ENCODE assay signal across 6 mouse cellular contexts in the genomic region with DNA sequence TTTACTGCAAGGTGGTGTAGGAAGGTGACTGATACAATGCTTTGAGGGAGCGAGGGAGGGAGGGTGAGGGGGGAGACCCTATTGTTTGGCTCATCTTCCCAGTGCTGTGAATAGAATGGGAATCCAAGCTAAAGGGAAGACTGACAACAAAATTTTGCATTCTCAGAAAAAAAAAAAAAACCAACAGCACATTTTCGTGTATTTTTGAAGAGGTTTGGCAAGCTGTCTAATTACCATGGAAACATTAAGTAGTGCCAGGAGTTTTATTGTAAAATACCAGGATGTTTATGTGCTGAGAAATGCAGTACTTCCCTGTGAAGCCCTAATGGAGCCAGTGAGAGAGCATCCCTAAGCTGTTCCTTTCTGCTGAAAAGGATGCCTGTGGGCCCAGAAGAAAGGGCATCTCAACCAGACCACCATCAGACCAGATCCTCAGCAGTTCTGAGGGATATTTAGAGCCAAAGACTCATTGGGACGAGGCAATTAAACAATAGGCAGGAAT.
A peak's percentile ranks its signal among the peaks of the same experiment; 100 is the strongest.
DNase-seq lines count a peak whose midpoint lies in the region; ATAC-seq lines count a peak whose summit lies in the region.
"Not testable (repeated sequence)": the region's sequence is repeated elsewhere in the genome, so short reads cannot be mapped to it uniquely, and the experiment has no call there.

No protein-coding gene starts in this region.

- not testable (repeated sequence) for H3K4me2 ChIP-seq in forebrain, embryonic 16.5 days (ENCODE audit: low read length); hindbrain, embryonic 14.5 days (replicated peaks); midbrain, embryonic 14.5 days (ENCODE audit: low read length)

- not testable (repeated sequence) for H3K9ac ChIP-seq in forebrain, embryonic 16.5 days (replicated peaks; ENCODE audit: low read depth, low read length); hindbrain, embryonic 14.5 days; midbrain, embryonic 14.5 days (replicated peaks; ENCODE audit: low read length)

- not testable (repeated sequence) for H3K27ac ChIP-seq in forebrain, embryonic 16.5 days (ENCODE audit: low read length); hindbrain, embryonic 14.5 days; midbrain, embryonic 14.5 days (replicated peaks; ENCODE audit: low read depth, low read length)

- H3K4me1 ChIP-seq in forebrain, embryonic 16.5 days (replicated peaks; ENCODE audit: control insufficient read depth, insufficient read depth, low read length); hindbrain, embryonic 14.5 days (replicated peaks; ENCODE audit: control insufficient read depth, insufficient read depth, low read length); midbrain, embryonic 14.5 days (ENCODE audit: control insufficient read depth, insufficient read depth, low read length): not testable (repeated sequence)

- H3K9me3 ChIP-seq in forebrain, embryonic 16.5 days (ENCODE audit: control insufficient read depth, low read length); hindbrain, embryonic 14.5 days (ENCODE audit: control insufficient read depth, low read length); midbrain, embryonic 14.5 days (ENCODE audit: control insufficient read depth, low read length): not testable (repeated sequence)

- not testable (repeated sequence) for H3K36me3 ChIP-seq in forebrain, embryonic 16.5 days (ENCODE audit: control insufficient read depth, insufficient read depth); hindbrain, embryonic 14.5 days (replicated peaks; ENCODE audit: control insufficient read depth, insufficient read depth); midbrain, embryonic 14.5 days (ENCODE audit: control insufficient read depth, insufficient read depth, low read length)

- 43% methylated on average over 2 of the region's 3 CpGs for WGBS in forebrain, embryonic 16.5 days
- 32% methylated on average over 2 of the region's 3 CpGs for WGBS in hindbrain, embryonic 14.5 days
- WGBS in midbrain, embryonic 14.5 days: 36% methylated on average over 2 of the region's 3 CpGs

- H3K4me3 ChIP-seq in forebrain, embryonic 16.5 days (replicated peaks; ENCODE audit: low read length); hindbrain, embryonic 14.5 days (replicated peaks; ENCODE audit: low read length); midbrain, embryonic 14.5 days (replicated peaks; ENCODE audit: low read depth, low read length): not testable (repeated sequence)

- peak; percentile 66 for ATAC-seq in forebrain, embryonic 16.5 days
- ATAC-seq in hindbrain, embryonic 14.5 days (ENCODE audit: low FRiP score); midbrain, embryonic 14.5 days (ENCODE audit: low FRiP score, low TSS enrichment): not testable (repeated sequence)

- H3K27me3 ChIP-seq in forebrain, embryonic 16.5 days (replicated peaks; ENCODE audit: control insufficient read depth, insufficient read depth, low read length); hindbrain, embryonic 14.5 days (ENCODE audit: control insufficient read depth, insufficient read depth, low read length); midbrain, embryonic 14.5 days (ENCODE audit: control insufficient read depth, insufficient read depth, low read length): not testable (repeated sequence)

- peak; percentile 10 for DNase-seq in brain, embryonic 18.5 days (ENCODE audit: low read depth, low spot score)
- peak; percentile 14 for DNase-seq in hindbrain, embryonic 14.5 days (ENCODE audit: low spot score)
- DNase-seq in layer of hippocampus, adult 9-10 months (ENCODE audit: low spot score): peak; percentile 46
- DNase-seq in midbrain, embryonic 14.5 days: peak; percentile 3
- peak; percentile 36 for DNase-seq in telencephalon, adult 2 months (ENCODE audit: low read depth, low spot score)
